Mouse (Mus musculus) T-cell, adult 2 months (primary cell): Measurements from ENCODE around the gene Neurog1.

Source experiments
- DNase-seq: peaks from one replicate; pipeline ENCODE4 v3.0.0; 2022; ENCODE audit warnings: low spot score

The Neurog1 gene

GRCm38 (mm10) chr13:56258196-56259020, 6.4 kb upstream of the Neurog1 start:
- no peak for DNase-seq

DNA sequence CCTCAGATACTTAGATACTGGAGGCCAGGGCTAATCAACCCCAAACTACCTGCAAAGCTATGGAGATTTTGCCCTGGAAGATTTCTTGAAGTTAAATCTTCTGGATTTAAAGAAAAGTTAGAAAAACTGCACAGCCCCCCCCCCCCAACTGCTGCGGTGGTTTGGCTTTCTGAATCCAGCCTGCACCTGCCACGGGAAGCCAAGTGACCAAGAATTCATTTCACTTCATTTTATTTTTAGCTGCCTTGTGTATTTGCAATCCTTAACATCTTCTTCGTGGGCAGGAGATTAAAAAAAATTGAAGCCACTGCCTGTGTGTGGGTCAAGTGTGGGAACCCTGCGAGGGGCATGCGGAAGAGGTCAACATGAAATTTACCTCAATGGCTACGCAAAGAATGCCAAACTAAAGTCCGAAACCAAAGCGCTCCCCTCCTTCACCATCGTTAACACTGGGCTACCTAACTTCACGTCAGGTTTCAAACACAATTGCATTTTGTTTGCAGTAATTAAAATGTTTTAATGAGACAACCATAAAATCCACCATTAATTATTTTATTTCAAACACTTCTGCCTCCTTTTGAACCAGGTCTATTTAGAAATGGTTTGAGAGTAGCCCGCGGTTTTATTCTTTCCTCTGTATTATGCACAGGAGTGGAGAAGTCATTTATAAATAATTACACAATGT, 5.6 kb upstream of the Neurog1 start:
- DNase-seq = no peak

- DNase-seq = no peak
These were observed 4.8 kb upstream of the Neurog1 start for GRCm38 (mm10) chr13:56256716-56257299.

DNA sequence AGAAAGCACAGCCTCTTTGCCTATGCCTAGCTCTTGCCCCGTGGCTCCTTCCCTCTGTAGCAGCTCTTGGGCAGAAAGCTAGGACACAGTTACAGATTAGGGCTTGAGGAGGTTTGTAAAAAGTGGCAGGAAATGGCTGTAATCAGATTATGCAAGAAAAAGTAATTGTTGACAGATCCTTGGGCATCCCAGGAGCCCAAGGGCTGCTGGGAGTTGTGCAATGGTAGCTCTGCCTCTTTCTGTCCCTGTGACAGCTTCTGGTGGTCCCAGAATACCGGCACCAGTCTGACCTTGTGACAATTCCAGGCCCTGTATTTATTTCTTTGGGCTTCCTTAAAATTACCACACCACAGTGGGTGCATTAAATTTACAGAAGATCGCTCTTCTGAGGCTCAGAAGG, 1.4 kb upstream of the Neurog1 start:
- DNase-seq = no peak

DNA sequence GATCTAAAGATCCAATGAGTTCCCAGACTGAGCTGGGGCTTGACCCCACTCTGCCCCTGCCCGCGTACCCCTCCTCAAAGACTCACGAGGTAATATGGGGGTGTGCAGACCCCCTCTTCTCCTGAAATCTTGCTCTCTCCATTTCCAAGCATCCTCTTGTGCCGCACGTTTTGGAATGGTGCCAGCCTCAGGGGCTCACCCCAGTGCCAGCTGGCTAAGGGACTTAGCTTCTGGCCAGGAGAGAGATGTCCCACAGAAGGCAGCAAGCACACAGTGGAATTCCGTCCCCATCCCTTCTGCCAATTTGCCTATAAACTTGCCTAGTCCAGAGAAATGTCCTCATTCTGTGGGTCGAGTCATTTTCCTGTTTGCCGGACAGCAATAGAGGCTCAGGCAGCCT, 820 bp upstream of the Neurog1 start:
- no peak for DNase-seq

GRCm38 (mm10) chr13:56251176-56251923, 613 bp downstream of the Neurog1 start:
- no peak for DNase-seq

GRCm38 (mm10) chr13:56250551-56251161, 1.3 kb downstream of the Neurog1 start:
- no peak for DNase-seq

DNA sequence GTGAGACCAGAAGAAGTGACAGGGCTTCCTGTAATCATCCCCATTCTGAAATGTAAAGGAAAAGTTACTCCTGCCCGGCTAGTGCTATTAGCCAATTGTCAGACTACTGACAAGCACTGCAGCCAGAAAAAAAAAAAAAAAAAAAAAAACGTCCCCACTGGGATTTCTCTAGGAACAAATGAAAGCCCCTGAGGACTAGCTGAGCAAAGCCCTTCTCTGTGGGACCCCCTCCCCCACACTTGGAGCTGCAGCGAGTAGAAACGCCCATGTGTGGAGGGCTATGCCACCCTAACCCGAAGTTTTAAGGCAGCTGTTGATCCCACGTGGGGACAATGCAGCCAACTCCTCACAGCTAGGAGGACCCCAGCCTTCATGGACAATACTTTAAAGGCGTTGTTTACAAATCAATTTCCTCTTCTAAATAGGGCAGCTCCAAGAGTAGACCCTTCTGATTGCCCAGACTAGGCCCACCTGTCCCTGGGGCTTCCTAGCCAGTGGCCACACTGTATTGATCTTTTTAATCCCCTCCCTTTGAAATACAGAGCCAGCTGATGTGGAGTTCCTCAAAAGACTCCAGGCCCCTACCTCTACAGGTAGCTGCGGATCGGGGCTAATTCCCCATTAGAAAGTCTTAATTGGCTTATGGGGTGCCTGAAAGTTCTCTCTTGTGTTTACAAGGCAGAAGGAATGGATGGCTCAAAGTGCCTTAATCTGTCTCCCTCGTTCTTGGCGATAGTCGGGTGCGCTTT, 2.2 kb downstream of the Neurog1 start:
- DNase-seq = no peak

GRCm38 (mm10) chr13:56243104-56243503, 8.9 kb downstream of the Neurog1 start:
- no peak for DNase-seq

- no peak for DNase-seq
These were observed 11.8 kb downstream of the Neurog1 start for GRCm38 (mm10) chr13:56240012-56240770.

DNA sequence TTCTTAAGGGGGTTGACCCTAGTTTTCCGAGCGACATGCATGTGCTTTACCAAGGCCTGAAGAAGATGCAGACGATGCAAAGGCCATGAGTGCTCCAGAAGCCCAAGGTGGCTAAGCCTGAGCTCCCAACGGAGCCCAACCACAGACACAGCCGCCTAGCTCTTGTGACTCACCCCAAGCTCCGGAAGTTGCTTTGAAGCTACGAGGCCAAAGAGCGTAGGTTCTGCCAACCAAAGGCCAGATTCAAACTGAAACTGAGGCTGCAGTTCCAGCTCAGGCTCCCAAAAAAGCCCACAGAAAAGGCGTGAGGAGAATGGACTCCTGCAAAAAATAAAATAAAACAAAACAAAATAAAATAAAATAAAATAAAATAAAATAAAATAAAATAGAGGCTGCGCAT, 14.1 kb downstream of the Neurog1 start:
- DNase-seq = peak; percentile 10

- DNase-seq = no peak
These were observed 15.8 kb downstream of the Neurog1 start for GRCm38 (mm10) chr13:56236194-56236593.

DNA sequence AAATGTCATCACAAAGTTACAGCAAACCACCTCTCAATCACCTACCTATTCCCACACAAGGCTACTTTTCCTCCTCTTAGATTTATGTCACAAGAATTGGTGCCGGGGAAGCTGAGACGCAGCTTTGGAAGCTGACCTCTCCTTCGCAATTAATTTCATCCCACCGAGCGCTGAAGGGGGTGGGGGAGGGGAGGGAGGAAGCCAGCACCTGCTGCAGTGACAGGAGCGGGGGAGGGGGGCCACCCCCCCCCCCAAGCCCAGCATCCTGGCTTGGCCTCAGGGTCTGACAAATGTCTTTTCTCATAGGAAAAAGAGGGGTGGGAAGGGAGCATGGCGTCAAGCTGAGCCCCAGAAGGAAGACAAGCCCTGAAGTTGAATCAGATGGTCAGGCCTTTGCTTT, 23.2 kb downstream of the Neurog1 start:
- no peak for DNase-seq

- no peak for DNase-seq
These were observed 25.6 kb downstream of the Neurog1 start for GRCm38 (mm10) chr13:56226175-56226954.

DNA sequence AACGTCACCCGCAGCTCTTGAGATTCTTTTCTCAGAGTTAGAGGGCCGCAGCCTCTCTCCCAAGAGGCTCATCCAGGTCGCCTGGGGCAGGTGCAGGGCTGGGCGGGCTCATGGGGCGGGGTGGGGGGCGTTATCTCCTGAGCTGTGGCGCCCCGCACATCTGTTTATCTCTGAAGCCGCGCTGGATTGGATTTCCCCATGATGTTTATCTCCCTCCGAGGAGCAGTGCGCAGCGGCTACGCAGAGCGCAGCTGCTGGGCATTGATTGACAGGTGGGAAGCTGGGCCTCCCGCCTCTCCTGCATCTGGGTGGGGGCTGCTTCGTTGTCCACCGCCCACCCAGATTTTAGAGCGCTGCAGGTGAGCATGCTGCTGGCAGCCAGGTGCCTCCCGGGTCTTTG, 28.3 kb downstream of the Neurog1 start:
- DNase-seq = no peak

DNA sequence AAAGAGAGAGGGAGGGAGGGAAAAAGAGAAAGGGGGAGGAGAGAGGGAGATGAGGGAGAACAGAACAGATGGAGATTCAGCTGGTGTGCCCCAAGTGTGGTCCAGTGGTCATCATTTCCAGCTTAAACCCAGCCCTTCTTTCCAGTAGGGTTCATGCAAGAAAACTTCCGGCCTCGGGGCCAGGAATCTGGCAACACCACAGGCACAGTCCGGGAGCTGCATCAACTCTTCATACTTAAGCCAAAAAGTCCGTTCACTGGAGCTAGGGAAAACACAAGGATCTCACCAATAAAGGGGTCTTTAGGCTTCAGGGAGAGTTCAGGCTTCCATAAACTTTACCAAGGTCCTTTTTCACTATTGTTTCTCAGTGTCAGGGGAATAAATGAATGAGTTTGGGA, 29.1 kb downstream of the Neurog1 start:
- no peak for DNase-seq

GRCm38 (mm10) chr13:56221995-56222848, 29.7 kb downstream of the Neurog1 start:
- DNase-seq = no peak

DNA sequence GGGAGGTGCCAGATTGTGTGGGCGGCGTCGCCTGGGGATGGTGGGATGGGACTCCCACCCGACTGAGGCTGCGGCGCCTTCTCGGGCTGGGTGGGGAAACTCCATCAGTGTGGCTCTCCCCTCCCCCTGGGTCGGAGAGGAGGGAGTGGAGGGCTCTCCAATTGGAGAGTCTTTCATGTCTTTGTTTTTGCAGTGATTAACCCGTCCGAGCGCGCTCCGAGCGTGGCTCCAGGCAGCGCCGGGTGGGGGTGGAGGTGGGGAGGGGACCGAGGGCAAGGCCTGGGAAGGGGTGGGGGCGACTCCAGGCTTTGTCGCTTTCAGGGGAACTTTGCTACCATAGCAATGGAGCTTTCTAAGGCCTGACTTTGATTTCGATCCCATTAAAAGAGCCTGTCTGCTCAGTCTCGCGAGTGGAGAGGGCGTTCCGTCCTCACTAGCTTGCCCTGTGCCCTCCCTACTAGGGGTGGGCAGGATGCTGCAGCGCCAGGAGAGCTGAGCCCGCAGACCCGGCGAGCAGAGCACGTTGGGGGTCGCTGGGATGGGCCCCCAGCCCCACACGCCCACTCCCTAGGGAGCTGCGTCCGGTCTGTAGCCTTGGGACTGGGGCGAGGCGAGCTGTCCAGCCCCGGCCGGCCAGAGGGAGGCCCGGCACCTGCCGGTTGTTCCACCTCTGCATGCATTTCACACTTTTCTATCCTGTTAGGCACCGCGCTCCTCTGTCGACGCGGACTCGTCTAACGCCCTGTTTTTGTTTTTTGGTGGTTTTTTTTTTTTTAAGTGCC, 30.6 kb downstream of the Neurog1 start:
- no peak for DNase-seq
